Mouse (Mus musculus): Measurements from ENCODE around the gene Rad51b. TPM values are rescaled to one million over a fixed set of nuclear protein-coding genes. Genes with fewer than 3 reads are reported as not detected.

The Rad51b gene
- total RNA-seq, 2 experiments from 2014 or later, result 0.17 TPM; not detected in 1

DNA sequence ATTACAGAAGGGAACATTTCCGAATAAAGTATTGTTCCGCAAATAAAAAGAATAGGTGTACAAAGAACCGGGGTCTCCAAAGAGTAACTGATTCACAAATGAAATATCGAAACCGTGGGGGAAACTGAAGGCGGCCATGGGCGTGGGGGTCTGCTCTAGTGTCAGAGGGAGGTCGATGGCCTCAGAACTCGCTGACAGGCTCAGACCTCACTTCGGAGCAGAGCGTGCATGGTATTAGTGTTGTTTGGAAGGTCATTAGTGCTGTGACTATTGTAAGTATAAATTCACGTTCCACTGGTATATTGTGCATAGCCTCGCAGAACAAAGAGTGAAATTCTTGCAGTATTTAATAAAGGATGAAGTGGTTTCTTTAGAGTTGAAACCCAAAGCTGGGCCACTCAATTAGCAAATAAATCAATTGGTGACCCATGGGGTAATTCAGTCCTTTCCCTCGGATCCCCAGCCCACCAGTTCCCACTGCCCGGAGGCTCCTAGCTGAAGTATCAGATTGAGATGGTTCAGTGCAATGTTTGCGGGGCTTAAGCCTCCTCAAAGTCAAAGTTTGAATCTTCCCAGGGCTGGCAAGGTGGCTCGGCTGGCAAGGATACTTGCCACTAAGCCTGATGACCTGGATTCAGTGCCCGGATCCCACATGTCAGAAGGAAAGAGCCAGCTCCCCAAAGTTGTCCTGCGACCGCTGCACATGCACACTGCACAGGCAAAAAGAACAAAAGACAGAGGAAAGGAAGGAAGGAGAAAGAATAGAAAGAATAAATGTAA is 517.4 kb downstream of the Rad51b start:
- no peak for DNase-seq (ENCODE audit: low spot score in 2 of 2)
- intact Hi-C loops (cut with DNase I), result no loop called here

DNA sequence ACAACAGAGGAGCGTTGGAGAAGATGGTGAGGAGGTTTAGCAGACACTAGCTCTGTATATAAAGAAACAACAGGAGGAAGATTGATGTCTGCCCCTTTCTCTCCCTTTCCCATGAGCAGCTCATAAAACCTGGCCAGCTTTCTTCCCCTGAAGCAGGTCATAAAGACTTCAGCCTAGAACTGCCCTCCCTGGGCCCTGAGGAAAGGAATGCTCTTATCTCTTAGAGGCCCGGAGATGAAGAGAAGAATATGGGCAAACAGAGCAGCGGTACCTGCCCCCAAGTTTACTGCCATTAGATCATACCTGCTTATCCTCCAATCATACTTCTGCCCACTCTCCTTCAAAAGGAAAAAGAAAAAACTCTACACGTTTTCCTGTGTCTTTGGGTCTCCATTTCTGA is 519.2 kb downstream of the Rad51b start:
- no peak for DNase-seq (ENCODE audit: low spot score in 2 of 2)
- intact Hi-C loops (cut with DNase I), result no loop called here

DNA sequence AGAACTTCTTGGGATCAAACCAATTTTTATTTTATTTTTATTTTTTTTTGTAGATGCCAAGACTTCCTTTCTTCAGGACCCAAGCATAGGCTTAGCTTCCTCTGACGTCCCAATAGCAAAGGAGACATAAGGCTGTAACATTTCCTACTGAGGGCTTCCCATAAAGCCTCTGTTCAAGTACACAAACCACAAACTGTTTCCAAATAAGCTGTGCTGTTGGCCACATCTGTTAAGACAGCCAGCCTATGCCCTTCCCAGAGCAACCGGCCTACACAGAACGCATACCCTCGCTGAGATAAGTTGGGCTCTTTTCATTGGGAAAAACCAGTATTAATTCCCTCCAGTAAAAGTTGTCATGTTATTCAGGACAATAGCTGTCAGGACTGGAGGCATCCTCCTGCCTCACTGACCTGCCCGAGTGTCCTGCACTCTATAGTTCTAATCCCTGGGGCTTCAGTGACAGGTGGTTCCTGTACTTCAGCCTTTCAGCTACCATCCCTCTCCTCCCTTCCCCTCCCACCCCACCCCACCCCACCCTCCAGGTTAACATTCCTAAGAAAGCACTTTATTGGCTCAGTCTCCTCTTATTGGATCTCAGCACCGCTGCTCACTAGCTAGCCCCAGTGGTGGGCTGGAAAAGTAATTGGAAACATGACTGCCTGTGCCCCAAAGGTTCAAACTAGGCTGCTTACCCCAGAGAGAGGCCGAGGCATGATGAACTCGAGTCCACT is 523.3 kb downstream of the Rad51b start:
- intact Hi-C loops (cut with DNase I), result no loop called here
- no peak for DNase-seq (ENCODE audit: low spot score in 2 of 2)

DNA sequence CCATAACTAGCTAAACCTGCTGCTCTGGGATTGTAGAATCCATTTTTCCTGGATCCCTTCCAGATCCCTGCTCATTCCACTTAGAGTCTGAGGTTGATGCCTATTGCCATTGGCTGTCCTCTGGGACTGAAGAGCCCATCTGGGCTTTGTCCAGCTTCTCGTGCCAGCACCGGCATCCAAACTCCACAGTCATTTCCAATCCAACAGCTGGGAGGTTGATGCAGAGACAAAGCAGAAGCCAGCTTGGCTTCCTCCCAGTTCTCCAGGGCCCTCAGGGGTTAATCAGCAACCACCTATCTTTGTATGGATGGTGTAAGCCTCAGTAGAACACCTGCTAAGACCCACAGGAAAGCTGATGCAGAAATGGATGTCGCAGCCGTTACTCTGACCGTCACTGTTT is 524.8 kb downstream of the Rad51b start:
- intact Hi-C loops (cut with DNase I), result no loop called here
- no peak for DNase-seq (ENCODE audit: low spot score in 2 of 2)

DNA sequence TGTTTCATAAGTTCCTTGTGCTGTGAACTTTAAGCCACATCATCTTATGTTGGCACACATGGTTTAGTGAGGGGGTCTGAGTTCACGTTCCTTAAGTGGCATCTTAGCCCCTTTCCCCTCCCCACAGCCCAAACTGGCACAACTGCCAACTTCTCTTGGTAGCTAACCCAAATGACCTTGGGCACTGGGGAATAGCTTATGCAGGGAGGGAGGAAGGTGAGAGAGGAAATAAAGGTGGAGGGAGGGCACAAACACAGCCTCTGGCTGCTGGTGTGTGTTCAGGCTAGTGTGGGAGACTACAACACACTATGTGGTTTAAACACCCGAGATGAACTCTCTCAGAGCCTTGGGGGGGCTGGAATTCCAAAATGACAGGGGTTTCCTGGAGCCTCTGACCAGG is 525.3 kb downstream of the Rad51b start:
- intact Hi-C loops (cut with DNase I), result no loop called here

DNA sequence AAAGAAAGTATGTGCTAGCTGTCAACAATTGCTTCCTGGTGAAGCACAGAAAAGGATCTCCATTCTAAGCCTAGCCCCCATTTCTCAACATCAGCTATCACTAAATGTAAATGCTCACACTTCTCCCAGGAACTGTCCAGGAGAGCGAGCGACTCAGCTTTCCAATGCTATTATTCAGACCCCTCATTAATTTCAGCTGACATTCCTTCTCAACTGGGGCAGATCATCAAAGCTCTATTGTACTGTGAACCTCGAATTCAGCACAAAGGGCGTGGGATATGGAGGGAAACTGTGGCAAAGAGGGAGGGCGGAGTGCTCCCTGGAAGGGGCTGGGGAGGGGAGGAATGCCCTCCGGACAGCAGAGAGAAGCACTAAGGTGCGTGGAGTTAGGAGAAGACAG is 528.8 kb downstream of the Rad51b start:
- DNase-seq (ENCODE audit: low spot score in 2 of 2), result no peak
- intact Hi-C loops (cut with DNase I), result no loop called here

More for the DNA sequence above, 525.3 kb downstream of the Rad51b start:
- no peak for DNase-seq (ENCODE audit: low spot score in 2 of 2)

DNA sequence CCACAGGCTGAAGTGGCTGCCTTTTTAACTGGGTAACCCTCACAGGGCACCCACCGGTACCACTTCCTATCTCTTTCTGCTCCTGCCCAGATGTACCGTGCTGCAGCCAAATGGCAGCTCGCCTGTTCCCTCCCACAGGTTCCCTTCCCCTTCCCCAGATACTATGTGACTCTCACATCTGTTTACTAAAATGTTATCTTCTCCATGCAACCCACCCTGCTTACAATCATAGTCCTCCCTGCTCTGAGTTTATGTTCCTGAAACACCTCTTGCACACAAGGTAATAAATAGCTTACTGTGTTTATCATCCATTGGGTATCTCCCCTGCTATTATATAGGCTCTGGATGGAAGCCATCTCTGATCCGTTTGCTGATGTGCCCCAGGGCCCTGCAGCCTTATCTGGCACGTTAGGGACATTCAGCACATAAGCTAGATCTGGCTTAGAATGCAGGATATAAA is 530.2 kb downstream of the Rad51b start:
- intact Hi-C loops (cut with DNase I), result no loop called here
- DNase-seq (ENCODE audit: low spot score in 2 of 2), result no peak

DNA sequence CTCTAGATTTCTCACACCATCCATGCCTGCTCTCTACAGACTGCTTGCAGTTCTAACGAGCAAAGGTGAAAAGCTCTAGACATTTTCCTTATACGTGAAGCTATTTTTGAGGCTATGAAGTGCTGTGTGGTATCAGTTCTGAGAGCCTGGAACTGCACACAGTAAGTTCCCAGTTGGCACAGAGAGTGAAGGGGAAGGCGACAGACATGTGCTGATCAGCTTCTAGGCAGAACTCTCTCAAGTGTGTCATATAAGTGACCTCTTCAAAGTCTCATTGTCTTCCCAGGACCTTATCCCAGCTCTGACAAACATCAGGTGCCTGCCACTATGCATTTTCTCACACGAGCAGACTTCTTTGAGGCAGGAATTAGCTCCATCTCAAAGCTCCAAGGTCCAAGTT is 530.7 kb downstream of the Rad51b start:
- intact Hi-C loops (cut with DNase I), result no loop called here
- DNase-seq (ENCODE audit: low spot score in 2 of 2), result no peak

DNA sequence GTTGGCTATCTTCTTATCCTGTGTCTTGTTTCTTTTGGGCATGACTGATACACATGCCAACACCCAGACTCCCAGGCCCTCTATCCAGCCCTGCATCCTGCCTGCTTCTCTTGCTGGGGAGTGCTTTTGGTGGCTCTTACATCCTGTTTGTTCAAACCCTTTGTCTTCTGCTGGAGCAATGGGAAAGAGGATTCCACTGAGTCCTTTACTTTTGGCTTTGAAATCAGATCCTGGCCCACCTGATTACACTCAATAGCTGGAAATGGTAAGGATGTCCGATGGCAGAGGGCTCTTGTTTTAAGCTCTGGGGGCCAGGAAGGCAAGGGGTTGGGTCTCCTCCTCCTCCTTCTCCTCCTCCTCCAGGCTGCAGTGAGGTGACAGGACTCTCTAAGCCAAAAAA is 533.6 kb downstream of the Rad51b start:
- intact Hi-C loops (cut with DNase I), result no loop called here
- no peak for DNase-seq (ENCODE audit: low spot score in 2 of 2)

DNA sequence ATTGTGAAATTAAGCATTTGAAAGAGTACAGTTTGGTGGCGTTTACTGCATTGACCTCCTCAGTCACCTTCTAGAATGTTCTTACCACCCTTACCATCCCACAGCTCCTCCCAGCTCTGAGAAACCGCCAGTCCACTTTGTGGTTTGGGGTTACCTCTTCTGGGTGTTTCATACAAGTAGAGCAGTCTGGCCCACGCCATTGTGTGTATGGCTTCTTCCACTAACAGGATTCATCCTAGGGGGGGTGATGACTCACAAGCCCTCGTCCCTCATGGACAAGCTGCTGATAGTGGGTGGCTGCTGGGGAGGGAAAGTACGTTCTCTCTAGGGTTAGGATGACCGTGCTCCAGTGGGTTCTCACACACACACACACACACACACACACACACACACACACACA is 535.5 kb downstream of the Rad51b start:
- intact Hi-C loops (cut with DNase I), result no loop called here
- peak; percentile 20 to 21 for DNase-seq (ENCODE audit: low spot score in 2 of 2)

DNA sequence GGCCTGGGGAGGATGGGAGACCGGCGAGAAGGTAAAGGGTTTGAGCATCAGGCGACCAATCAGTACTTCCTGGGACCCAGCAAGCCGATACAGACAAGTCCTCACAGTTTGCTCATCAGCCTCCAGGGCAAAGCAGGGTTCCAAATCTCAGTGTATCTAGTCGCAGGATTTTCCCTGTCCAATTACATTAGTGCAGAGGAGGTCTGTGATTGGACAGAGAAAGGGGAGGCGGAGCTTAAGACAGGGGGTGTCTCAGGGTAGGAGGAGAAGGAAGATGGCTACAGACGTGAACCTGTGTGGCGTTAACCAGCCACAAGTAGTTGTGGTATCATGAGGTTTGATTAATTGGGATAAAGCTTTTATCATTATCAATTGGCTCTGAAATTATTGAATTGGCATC is 538.4 kb downstream of the Rad51b start:
- no peak for DNase-seq (ENCODE audit: low spot score in 2 of 2)
- intact Hi-C loops (cut with DNase I), result no loop called here

DNA sequence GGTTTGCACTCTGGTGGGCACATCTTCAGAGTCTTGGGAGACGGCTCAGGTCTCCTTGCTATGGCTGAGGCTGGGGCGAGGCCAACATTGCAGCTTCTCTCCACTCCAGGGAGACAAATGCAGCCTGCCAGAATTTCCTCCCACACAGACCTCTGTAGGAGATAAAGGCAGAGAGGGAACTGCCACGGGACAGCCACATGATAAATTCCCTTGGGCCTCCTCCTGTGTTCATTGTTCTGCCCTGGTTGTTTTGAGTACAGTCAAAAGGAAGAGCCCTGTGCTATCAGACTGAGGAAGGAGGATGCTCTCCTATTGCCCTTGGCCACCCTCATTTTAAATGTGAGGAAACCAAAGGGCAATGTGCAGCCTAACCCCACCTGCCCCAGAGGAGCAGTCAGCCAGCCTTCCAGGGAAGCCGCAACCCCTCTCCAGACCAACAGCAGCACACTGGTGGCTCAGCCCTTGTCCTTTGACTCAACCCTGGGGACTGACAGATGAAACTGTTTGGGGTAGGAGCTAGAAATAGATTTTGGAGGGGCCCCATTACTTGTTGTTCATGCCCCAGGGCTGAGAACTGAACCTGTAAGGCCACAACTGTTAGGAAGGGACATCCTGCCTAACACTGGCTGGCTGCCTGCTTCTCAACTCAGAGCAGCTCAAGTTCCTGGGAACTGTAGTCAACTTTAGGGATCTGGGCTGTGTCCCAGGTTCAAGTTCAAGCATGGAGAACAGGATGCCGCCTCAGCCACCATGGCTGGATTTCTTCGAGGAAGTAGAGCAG is 541.3 kb downstream of the Rad51b start:
- DNase-seq (ENCODE audit: low spot score in 2 of 2), result peak; percentile 45 to 72
- intact Hi-C loops (cut with DNase I), result no loop called here

DNA sequence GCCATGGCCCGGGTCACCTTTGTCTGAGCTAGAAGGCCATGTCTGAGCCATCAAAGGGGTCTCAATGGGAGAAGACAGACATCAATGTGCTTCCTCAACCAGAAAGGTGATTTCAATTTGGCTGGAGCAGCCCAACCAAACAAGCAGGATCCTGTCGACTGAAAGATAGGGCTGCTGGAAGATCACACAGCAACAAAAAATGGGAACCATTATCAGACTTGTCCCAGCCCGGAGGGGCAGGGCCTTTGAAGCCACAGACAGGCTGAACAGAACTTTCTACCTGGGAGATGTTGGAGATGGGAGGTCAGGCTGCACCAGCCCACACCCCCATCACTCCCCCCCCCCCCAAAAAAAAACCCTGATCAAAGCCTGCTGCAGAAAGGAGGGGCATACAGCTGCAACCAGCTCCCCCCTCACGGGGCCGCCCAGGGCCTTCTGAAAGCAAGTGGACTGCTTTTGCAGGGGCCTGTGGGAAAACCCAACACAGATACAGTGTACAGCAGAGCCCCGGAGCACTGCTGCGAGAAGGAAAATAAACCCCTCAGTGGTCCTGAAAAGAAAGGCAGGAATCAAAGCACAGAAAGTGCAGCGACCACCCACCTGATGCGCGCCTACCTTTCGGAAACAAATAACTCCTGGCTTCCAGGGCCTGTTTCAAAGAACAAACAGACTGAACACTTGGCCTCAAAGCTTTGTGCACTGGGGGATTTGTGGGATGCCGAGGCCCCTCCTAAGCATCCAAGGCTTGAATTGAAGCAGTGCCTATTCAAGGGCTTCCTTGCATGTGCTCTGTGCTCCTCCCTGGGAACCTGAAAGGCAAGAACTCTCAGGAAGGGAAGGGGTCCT is 542.2 kb downstream of the Rad51b start:
- no peak for DNase-seq (ENCODE audit: low spot score in 2 of 2)
- intact Hi-C loops (cut with DNase I), result no loop called here

DNA sequence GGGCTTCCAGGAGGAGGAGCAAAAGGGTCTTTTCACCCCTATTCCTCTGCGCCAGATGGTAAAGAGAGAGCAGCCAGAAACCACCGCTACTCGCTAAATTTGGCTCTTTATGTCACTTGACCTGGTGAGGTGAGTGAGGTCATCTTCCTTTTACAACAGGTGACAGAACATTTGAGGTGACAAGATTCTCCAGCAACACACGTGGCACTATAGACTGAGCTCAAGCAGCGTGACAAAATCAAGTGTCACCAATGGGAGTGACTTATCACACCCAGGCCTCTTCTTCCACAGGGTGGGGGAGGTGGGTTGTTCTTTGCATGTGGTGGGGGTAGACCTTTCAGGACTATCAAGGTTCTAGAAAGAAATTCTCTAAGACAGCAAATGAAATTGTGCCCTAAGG is 543.4 kb downstream of the Rad51b start:
- no peak for DNase-seq (ENCODE audit: low spot score in 2 of 2)
- intact Hi-C loops (cut with DNase I), result no loop called here

DNA sequence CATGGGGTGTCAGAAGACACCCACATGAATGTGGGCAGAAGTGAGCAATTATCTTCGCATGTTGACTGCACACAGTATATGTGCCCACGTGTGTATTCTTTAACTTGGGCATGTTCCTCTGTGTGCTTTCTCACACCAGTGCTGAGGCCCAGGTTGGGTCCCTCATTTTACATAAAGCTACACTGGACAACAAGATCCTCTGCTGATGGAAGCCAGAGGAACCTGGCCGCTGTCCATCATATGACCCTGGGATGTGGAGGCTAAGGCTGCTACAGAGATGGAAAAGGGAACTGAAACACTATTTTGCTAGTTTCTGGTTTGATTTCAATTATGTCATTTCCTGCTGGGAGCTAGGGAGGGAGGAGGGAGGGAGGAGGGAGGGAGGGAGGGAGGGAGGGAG is 544.2 kb downstream of the Rad51b start:
- intact Hi-C loops (cut with DNase I), result no loop called here
- DNase-seq (ENCODE audit: low spot score in 2 of 2), result no peak

DNA sequence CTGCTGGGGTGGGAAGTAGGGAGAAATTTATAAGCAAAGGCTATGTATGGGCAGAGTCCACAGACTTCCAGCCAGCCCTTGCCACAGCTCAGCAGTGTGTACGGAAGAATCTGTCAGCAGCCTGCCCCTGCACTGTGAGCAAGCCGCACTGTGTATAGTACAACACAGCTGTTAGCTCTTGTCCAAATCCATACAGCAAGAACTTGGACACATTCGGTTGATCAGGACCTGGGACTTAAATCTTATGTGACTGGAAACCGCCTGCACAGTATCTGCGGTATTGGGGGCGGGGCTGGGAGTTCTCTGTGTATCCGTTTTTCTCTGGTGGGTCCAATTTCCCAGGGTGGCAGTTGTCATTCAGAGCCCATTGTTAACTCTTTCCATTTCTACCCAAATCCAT is 545.2 kb downstream of the Rad51b start:
- intact Hi-C loops (cut with DNase I), result no loop called here

DNA sequence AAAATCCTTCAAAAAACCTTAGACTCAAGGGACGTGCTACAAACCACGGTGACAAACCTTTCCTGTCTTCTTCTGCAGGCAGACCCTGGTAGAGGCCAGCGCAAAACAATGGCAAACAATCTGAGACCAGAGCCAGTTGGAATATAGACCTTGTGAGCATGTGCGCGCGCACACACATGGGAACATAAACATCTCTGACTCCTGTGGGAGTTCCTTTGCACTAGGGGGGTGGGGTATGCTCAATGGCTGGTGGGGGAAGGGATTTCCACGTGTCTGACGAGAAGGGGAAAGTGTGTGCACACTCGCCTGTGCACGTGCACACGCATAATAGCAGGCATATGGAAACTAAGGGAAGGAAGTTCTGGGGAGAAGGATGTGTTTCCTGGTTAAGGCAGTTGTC is 545.9 kb downstream of the Rad51b start:
- intact Hi-C loops (cut with DNase I), result no loop called here
- DNase-seq (ENCODE audit: low spot score in 2 of 2), result no peak

More for the DNA sequence above, 545.2 kb downstream of the Rad51b start:
- peak; percentile 30 to 41 for DNase-seq (ENCODE audit: low spot score in 2 of 2)

DNA sequence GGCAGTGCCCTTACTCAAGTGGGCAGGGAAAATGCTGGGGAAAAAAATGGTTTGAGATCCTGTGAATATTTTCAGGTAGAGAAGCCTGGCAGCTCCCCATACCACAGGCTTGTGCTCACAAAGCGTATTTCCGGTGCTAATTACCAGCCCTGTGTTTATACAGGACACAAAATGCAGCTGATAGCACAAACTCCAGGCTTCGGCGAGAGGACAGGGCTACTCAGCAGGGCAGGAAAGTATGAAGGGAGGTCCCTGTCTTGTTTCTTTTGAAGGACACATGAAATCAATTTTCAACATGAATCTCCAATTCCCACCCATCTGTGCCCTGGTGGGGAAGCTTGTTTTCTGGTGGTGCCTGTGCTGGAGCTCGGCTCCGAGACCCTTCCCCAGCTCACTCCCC is 546.4 kb downstream of the Rad51b start:
- intact Hi-C loops (cut with DNase I), result no loop called here

More for the DNA sequence above, 546.4 kb downstream of the Rad51b start:
- DNase-seq (ENCODE audit: low spot score in 2 of 2), result no peak
